Mouse (Mus musculus): ENCODE measurements around the gene Plekho2. TPM values are rescaled to one million over a fixed set of nuclear protein-coding genes. Genes with fewer than 3 reads are reported as not detected.

The Plekho2 gene
- 17.0 and 18.1 TPM in 2 replicates for polyA plus RNA-seq (2015; fragmentation: Nextera tagmentation; extraction: Ambion mirVana)

- Histone ChIP-seq H3K36me3 (no peaks in the 10 kb centered on the region), H3K27ac (peak within 1 kb of the TSS; percentile 84), H3K4me3 (replicated peaks) (peak within 1 kb of the TSS; percentile 65), H3K4me1 (peaks cover 32% of the 10 kb centered on the region), H3K9ac (peak within 1 kb of the TSS; percentile 45), H3K27me3 (replicated peaks) (no peaks in the 10 kb centered on the region), H3K9me3 (no peaks in the 10 kb centered on the region), H3K4me2 (peak within 1 kb of the TSS; percentile 78)
- WGBS, result 1% methylated on average over 45 of the region's 45 CpGs
- peak; percentile 90 for ATAC-seq (ENCODE audit: insufficient read depth, low FRiP score, low read depth)
Measured at GRCm38 (mm10) chr9:65579781-65580371, at the start of gene Plekho2. TSS of gene Plekho2 (minus strand) at chr9:65580040.

DNA sequence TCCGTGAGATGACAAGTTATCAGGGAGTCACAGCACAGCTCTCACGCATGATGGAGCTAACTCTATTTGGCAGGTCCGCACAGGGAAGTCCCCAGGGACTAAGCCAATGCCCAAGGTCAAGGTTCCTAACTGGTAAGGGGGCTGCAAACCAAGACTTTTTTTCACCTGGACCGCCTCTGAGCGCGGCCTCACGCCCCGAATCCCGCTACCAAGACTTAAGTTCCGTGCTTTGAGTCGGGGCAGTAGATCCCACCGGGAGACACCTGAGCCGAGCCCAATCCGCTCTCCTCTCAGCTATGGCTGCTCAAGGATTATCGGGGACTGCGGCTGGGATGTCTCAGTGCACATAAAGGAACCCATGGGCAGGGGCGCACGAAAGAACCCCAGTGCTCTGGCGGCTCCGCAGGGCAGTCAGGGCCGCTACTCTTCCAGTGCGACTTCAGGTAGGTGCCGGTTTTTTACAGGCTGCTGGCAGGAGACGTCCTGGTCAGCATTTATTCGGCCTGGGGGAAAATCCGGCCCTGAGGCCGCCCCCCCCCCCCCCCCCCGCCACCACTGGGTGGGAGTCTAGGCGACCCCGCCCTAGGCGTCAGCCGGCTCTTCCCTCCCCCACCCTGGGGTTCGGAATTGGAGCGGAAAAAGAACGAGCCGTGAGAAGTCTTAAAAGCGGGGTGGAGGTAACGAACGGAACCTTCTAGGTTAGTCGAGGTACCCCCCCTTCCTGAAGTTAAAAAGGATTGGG lies 49.4 kb upstream of the Plekho2 start, which contains the start of gene Rbpms2:
Gene Rbpms2, plus strand, starts transcription at position 624 of the 742 bp plus-strand sequence.
- Histone ChIP-seq H3K36me3 (no peaks in the 10 kb centered on the region), H3K4me1 (no peaks in the 10 kb centered on the region), H3K4me2 (peak within 1 kb of the TSS; percentile 98), H3K4me3 (replicated peaks) (peak within 1 kb of the TSS; percentile 69), H3K27ac (peak within 1 kb of the TSS; percentile 73), H3K9me3 (no peaks in the 10 kb centered on the region), H3K27me3 (replicated peaks) (peaks cover 20% of the 10 kb centered on the region), H3K9ac (peak within 1 kb of the TSS; percentile 44)
- WGBS, result 2% methylated on average over 36 of the region's 40 CpGs
- ATAC-seq (ENCODE audit: insufficient read depth, low FRiP score, low read depth), result no peak

DNA sequence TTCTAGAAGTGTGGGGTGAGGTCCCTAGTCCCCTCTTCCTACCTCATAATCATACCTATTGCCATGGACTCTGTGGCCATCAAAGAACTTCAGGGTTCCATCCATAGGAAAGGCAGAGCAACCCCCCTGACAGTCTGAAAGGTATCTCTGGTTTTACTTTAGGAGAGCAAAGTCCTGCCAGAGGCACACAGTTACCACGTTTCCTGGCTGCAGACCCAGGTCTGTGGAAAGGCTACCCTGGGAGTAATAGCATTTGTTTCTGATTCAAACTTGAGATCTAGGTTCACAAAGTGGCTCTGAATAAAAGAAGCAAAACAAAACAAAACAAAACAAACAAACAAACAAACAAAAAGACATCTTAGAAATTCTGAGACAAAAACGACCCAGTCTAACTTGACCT lies 44.4 kb upstream of the Plekho2 start:
- Histone ChIP-seq H3K4me2 (no peak overlapping the region), H3K4me3 (replicated peaks) (no peak overlapping the region), H3K36me3 (no peaks in the 10 kb centered on the region), H3K9ac (no peak overlapping the region), H3K27me3 (replicated peaks) (peaks cover 13% of the 10 kb centered on the region), H3K4me1 (no peaks in the 10 kb centered on the region), H3K9me3 (no peaks in the 10 kb centered on the region), H3K27ac (no peak overlapping the region)
- 62% methylated on average over 2 of the region's 2 CpGs for WGBS
- ATAC-seq (ENCODE audit: insufficient read depth, low FRiP score, low read depth), result no peak

GRCm38 (mm10) chr9:65622826-65623225 lies 43.0 kb upstream of the Plekho2 start:
- Histone ChIP-seq H3K4me2 (no peak overlapping the region), H3K9me3 (no peaks in the 10 kb centered on the region), H3K27me3 (replicated peaks) (0 out of 2 replicates have a peak, but pooled peaks cover 5% of the 10 kb centered on the region), H3K4me3 (replicated peaks) (no peak overlapping the region), H3K36me3 (no peaks in the 10 kb centered on the region), H3K4me1 (no peaks in the 10 kb centered on the region), H3K9ac (no peak overlapping the region), H3K27ac (no peak overlapping the region)
- 75% methylated on average over 5 of the region's 5 CpGs for WGBS
- no peak for ATAC-seq (ENCODE audit: insufficient read depth, low FRiP score, low read depth)

DNA sequence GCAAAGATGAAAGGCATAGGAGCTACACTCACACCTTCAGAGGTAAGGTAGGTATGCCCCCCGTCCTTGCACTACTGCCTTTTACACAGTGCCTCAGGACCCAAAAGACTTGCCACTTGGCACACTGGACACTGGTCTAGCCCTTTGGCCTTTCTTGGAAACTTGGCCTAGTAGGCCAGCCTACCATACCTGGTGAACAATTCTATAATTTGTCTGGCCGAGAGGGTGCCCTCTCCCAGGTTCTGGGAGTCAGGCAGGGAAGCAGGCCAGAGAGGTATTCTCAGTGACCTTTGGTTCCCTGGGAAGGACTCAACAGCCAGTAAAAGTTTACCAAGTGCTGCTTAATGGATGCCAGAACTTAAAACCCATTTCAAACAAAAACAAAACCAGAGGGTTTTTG lies 41.8 kb upstream of the Plekho2 start:
- no peak overlapping the region for H3K4me3 ChIP-seq (replicated peaks)
- H3K27ac ChIP-seq, result no peak overlapping the region
- ATAC-seq (ENCODE audit: insufficient read depth, low FRiP score, low read depth), result no peak
- no peaks in the 10 kb centered on the region for H3K4me1 ChIP-seq
- no peak overlapping the region for H3K4me2 ChIP-seq
- H3K9ac ChIP-seq, result no peak overlapping the region
- H3K27me3 ChIP-seq (replicated peaks), result no peaks in the 10 kb centered on the region
- H3K9me3 ChIP-seq, result no peaks in the 10 kb centered on the region
- WGBS, result 76% methylated on average over 2 of the region's 2 CpGs
- H3K36me3 ChIP-seq, result no peaks in the 10 kb centered on the region

DNA sequence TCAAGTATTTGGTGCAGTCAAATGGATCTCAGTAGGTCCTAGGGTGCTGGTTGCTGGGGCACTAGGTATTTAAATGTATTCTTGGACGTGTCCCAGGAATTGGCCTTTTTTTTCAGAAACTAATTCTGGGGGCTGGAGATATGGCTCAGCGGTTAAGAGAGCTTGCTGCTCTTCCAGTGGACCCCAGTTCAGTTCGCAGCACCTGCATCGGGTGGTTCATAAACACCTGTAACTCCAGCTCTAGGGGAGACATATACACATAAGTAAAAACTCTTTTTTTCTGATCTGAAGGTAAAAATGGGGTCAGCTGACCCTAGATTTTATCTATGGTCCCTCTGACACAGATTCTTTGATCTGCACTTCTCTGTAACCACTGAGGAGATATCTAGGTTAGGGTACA lies 41.4 kb upstream of the Plekho2 start:
- Histone ChIP-seq H3K9ac (no peak overlapping the region), H3K4me2 (no peak overlapping the region), H3K27ac (no peak overlapping the region), H3K4me3 (replicated peaks) (no peak overlapping the region), H3K27me3 (replicated peaks) (no peaks in the 10 kb centered on the region), H3K9me3 (no peaks in the 10 kb centered on the region), H3K36me3 (no peaks in the 10 kb centered on the region), H3K4me1 (no peaks in the 10 kb centered on the region)
- ATAC-seq (ENCODE audit: insufficient read depth, low FRiP score, low read depth), result no peak
- WGBS, result 90% methylated on average over 4 of the region's 4 CpGs

GRCm38 (mm10) chr9:65619311-65619710 lies 39.5 kb upstream of the Plekho2 start:
- 58% methylated on average over 3 of the region's 3 CpGs for WGBS
- ATAC-seq (ENCODE audit: insufficient read depth, low FRiP score, low read depth), result no peak
- Histone ChIP-seq H3K27me3 (replicated peaks) (no peaks in the 10 kb centered on the region), H3K9ac (no peak overlapping the region), H3K4me2 (no peak overlapping the region), H3K27ac (no peak overlapping the region), H3K36me3 (no peaks in the 10 kb centered on the region), H3K9me3 (no peaks in the 10 kb centered on the region), H3K4me1 (no peaks in the 10 kb centered on the region), H3K4me3 (replicated peaks) (no peak overlapping the region)

DNA sequence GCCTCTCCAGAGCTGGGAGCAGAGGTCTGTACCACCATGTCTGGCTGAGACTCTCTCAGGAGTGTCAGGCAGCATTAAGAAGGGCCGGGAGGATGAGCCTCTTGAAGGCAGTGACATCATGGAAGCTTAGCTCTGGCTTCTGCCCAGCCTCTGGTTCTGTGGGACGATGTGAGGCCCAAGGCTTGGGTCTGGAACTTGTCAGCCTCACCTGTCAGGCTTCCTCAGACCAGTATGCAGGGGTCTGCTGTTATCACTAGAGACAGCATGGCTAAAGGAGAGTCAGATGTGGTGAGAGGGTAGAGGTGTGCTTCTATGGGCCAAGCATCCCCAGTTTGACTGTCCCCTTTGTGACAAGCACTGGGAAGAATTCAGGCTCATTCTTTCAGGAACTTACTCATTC lies 33.3 kb upstream of the Plekho2 start:
- 27% methylated on average over 2 of the region's 2 CpGs for WGBS
- no peak overlapping the region for H3K9ac ChIP-seq
- no peaks in the 10 kb centered on the region for H3K27me3 ChIP-seq (replicated peaks)
- ATAC-seq (ENCODE audit: insufficient read depth, low FRiP score, low read depth), result no peak
- H3K9me3 ChIP-seq, result no peaks in the 10 kb centered on the region
- H3K4me1 ChIP-seq, result no peaks in the 10 kb centered on the region
- no peak overlapping the region for H3K27ac ChIP-seq
- no peaks in the 10 kb centered on the region for H3K36me3 ChIP-seq
- H3K4me3 ChIP-seq (replicated peaks), result no peak overlapping the region
- no peak overlapping the region for H3K4me2 ChIP-seq

GRCm38 (mm10) chr9:65611969-65612486 lies 32.2 kb upstream of the Plekho2 start:
- no peak for ATAC-seq (ENCODE audit: insufficient read depth, low FRiP score, low read depth)

GRCm38 (mm10) chr9:65607120-65607519 lies 27.3 kb upstream of the Plekho2 start:
- H3K9ac ChIP-seq, result no peak overlapping the region
- no peaks in the 10 kb centered on the region for H3K9me3 ChIP-seq
- H3K4me2 ChIP-seq, result no peak overlapping the region
- ATAC-seq (ENCODE audit: insufficient read depth, low FRiP score, low read depth), result no peak
- H3K36me3 ChIP-seq, result no peaks in the 10 kb centered on the region
- H3K4me3 ChIP-seq (replicated peaks), result no peak overlapping the region
- no peaks in the 10 kb centered on the region for H3K27me3 ChIP-seq (replicated peaks)
- peaks cover 6% of the 10 kb centered on the region; the same call in 1 of the 2 replicates for H3K4me1 ChIP-seq
- H3K27ac ChIP-seq, result peak overlapping the region; percentile 40; the same call in 1 of the 2 replicates
- WGBS, result 39% methylated on average over 2 of the region's 2 CpGs

More at GRCm38 (mm10) chr9:65611969-65612486, 32.2 kb upstream of the Plekho2 start:
- Histone ChIP-seq H3K4me2 (no peak overlapping the region), H3K9ac (no peak overlapping the region), H3K4me1 (no peaks in the 10 kb centered on the region), H3K36me3 (no peaks in the 10 kb centered on the region), H3K27ac (no peak overlapping the region), H3K27me3 (replicated peaks) (no peaks in the 10 kb centered on the region), H3K4me3 (replicated peaks) (no peak overlapping the region), H3K9me3 (no peaks in the 10 kb centered on the region)
- 74% methylated on average over 5 of the region's 5 CpGs for WGBS

GRCm38 (mm10) chr9:65606321-65607109 lies 26.7 kb upstream of the Plekho2 start:
- 45% methylated on average over 9 of the region's 9 CpGs for WGBS
- Histone ChIP-seq H3K27ac (peak overlapping the region; percentile 72; the same call in 1 of the 2 replicates), H3K9me3 (no peaks in the 10 kb centered on the region), H3K9ac (no peak overlapping the region), H3K27me3 (replicated peaks) (no peaks in the 10 kb centered on the region), H3K4me3 (replicated peaks) (no peak overlapping the region), H3K4me1 (peaks cover 6% of the 10 kb centered on the region; the same call in 1 of the 2 replicates), H3K4me2 (no peak overlapping the region), H3K36me3 (no peaks in the 10 kb centered on the region)
- ATAC-seq (ENCODE audit: insufficient read depth, low FRiP score, low read depth), result peak; percentile 47; the same call in 1 of the 2 replicates
